Mouse (Mus musculus) megakaryocyte, embryonic 14.5 days (primary cell): ENCODE data around the gene Rhoa. TPM values are rescaled to one million over a fixed set of nuclear protein-coding genes. Genes with fewer than 3 reads are reported as not detected.
"Not testable (repeated sequence)": the region's sequence is repeated elsewhere in the genome, so short reads cannot be mapped to it uniquely, and the experiment has no call there.

Experiments
- H3K27me3 ChIP-seq: replicated peaks from 2 replicates; pipeline ENCODE3; 2012; ENCODE audit warnings: inconsistent platforms
- H3K36me3 ChIP-seq: replicated peaks from 2 replicates; pipeline ENCODE3; 2012; ENCODE audit warnings: low read length, inconsistent platforms, mixed read lengths
- H3K4me1 ChIP-seq: 2 replicates; pipeline ENCODE4 v1.6.1; 2012; ENCODE audit warnings: inconsistent platforms
- H3K4me3 ChIP-seq: replicated peaks from 2 replicates; pipeline ENCODE3; 2012; ENCODE audit warnings: moderate library complexity, mild to moderate bottlenecking, inconsistent platforms
- H3K9me3 ChIP-seq: 2 replicates; pipeline ENCODE4 v1.6.1; 2012; ENCODE audit warnings: inconsistent platforms
- FLI1 ChIP-seq: IDR thresholded peaks from 2 replicates; pipeline ENCODE4 v1.6.1; 2012; ENCODE audit warnings: low read length, inconsistent platforms, mixed read lengths
- GATA1 ChIP-seq: IDR thresholded peaks from 3 replicates; pipeline ENCODE4 v1.6.1; 2012; ENCODE audit warnings: mixed read lengths, low read length, inconsistent platforms, borderline replicate concordance
- polyA plus RNA-seq: library from polyadenylated mRNA; stranded (reverse); fragments of >175 nt; gene quantifications from 2 replicates; pipeline ENCODE4 v1.2.3, GENCODE M21; 2012; ENCODE audit warnings: low replicate concordance; ENCODE audit not compliant: insufficient read depth

Gene Rhoa
- polyA plus RNA-seq, result 83.3 and 92.2 TPM in 2 replicates

- H3K4me1 ChIP-seq, result peaks cover 65% of the 10 kb centered on the region
- H3K9me3 ChIP-seq, result no peaks in the 10 kb centered on the region
- H3K27me3 ChIP-seq, result no peaks in the 10 kb centered on the region
- H3K4me3 ChIP-seq, result peak within 1 kb of the TSS; percentile 94
- peaks cover 44% of the 10 kb centered on the region for H3K36me3 ChIP-seq
- TF ChIP-seq GATA1 (no peak), FLI1 (no peak)
These were observed at the start of gene Rhoa, which contains the start of gene Tcta for GRCm38 (mm10) chr9:108305629-108306520. TSS of gene Rhoa (plus strand) at chr9:108306129. TSS of gene Tcta (minus strand) at chr9:108306160.

- Histone ChIP-seq H3K27me3 (no peaks in the 10 kb centered on the region), H3K9me3 (no peaks in the 10 kb centered on the region), H3K4me3 (no peak overlapping the region), H3K36me3 (no peaks in the 10 kb centered on the region), H3K4me1 (peaks cover 36% of the 10 kb centered on the region)
- no peak for TF ChIP-seq GATA1
- no peak for TF ChIP-seq FLI1
These were observed 45.4 kb upstream of the Rhoa start for GRCm38 (mm10) chr9:108260526-108260925.

- Histone ChIP-seq H3K27me3 (no peaks in the 10 kb centered on the region), H3K36me3 (no peaks in the 10 kb centered on the region), H3K9me3 (no peaks in the 10 kb centered on the region), H3K4me3 (no peak overlapping the region), H3K4me1 (peaks cover 42% of the 10 kb centered on the region)
- no peak for TF ChIP-seq FLI1
These were observed 44.1 kb upstream of the Rhoa start for GRCm38 (mm10) chr9:108261865-108262264.

GRCm38 (mm10) chr9:108262494-108263049, 43.4 kb upstream of the Rhoa start:
- H3K27me3 ChIP-seq, result peaks cover 3% of the 10 kb centered on the region
- peaks cover 44% of the 10 kb centered on the region for H3K4me1 ChIP-seq
- H3K36me3 ChIP-seq, result no peaks in the 10 kb centered on the region
- H3K9me3 ChIP-seq, result no peaks in the 10 kb centered on the region
- peak overlapping the region; percentile 99 for H3K4me3 ChIP-seq
- no peak for TF ChIP-seq GATA1
- TF ChIP-seq FLI1, result no peak

- H3K36me3 ChIP-seq, result no peaks in the 10 kb centered on the region
- peaks cover 4% of the 10 kb centered on the region for H3K27me3 ChIP-seq
- peak overlapping the region; percentile 99 for H3K4me3 ChIP-seq
- H3K4me1 ChIP-seq, result peaks cover 44% of the 10 kb centered on the region
- no peaks in the 10 kb centered on the region for H3K9me3 ChIP-seq
- TF ChIP-seq GATA1 (no peak), FLI1 (no peak)
These were observed 42.7 kb upstream of the Rhoa start for GRCm38 (mm10) chr9:108263131-108263681.

GRCm38 (mm10) chr9:108263690-108264190, 42.2 kb upstream of the Rhoa start, which contains the start of gene Dag1:
TSS of gene Dag1 (minus strand) at chr9:108263958.
- peaks cover 43% of the 10 kb centered on the region for H3K4me1 ChIP-seq
- TF ChIP-seq GATA1 (no peak), FLI1 (no peak)

GRCm38 (mm10) chr9:108264191-108264921, 41.6 kb upstream of the Rhoa start:
- no peak for TF ChIP-seq GATA1
- no peak for TF ChIP-seq FLI1
- H3K4me3 ChIP-seq, result peak overlapping the region; percentile 99
- H3K27me3 ChIP-seq, result peaks cover 5% of the 10 kb centered on the region
- H3K36me3 ChIP-seq, result no peaks in the 10 kb centered on the region
- H3K4me1 ChIP-seq, result peaks cover 43% of the 10 kb centered on the region
- no peaks in the 10 kb centered on the region for H3K9me3 ChIP-seq

More at GRCm38 (mm10) chr9:108263690-108264190, 42.2 kb upstream of the Rhoa start, which contains the start of gene Dag1:
- Histone ChIP-seq H3K27me3 (peaks cover 4% of the 10 kb centered on the region), H3K36me3 (no peaks in the 10 kb centered on the region), H3K4me3 (peak within 1 kb of the TSS; percentile 99), H3K9me3 (no peaks in the 10 kb centered on the region)

GRCm38 (mm10) chr9:108266261-108266935, 39.5 kb upstream of the Rhoa start:
- H3K36me3 ChIP-seq, result no peaks in the 10 kb centered on the region
- no peaks in the 10 kb centered on the region for H3K9me3 ChIP-seq
- peaks cover 35% of the 10 kb centered on the region for H3K4me1 ChIP-seq
- H3K27me3 ChIP-seq, result peaks cover 13% of the 10 kb centered on the region
- no peak overlapping the region for H3K4me3 ChIP-seq
- TF ChIP-seq FLI1 (no peak), GATA1 (no peak)

GRCm38 (mm10) chr9:108267691-108268090, 38.2 kb upstream of the Rhoa start:
- H3K4me3 ChIP-seq, result no peak overlapping the region
- no peaks in the 10 kb centered on the region for H3K9me3 ChIP-seq
- no peak for TF ChIP-seq FLI1
- no peak for TF ChIP-seq GATA1
- H3K27me3 ChIP-seq, result peaks cover 23% of the 10 kb centered on the region
- no peaks in the 10 kb centered on the region for H3K36me3 ChIP-seq
- H3K4me1 ChIP-seq, result peaks cover 22% of the 10 kb centered on the region

- not testable (repeated sequence) for H3K9me3 ChIP-seq
These were observed 37.2 kb upstream of the Rhoa start for GRCm38 (mm10) chr9:108268701-108269100.

More at GRCm38 (mm10) chr9:108268701-108269100, 37.2 kb upstream of the Rhoa start:
- H3K27me3 ChIP-seq, result peaks cover 31% of the 10 kb centered on the region
- H3K4me1 ChIP-seq, result peaks cover 18% of the 10 kb centered on the region
- not testable (repeated sequence) for H3K36me3 ChIP-seq, H3K4me3 ChIP-seq
